Mouse (Mus musculus): ENCODE results near the gene Gm20696.

Gm20696 gene

GRCm38 (mm10) chr6:99666318-99667171 lies at the start of gene Gm20696, which contains the start of gene Eif4e3:
Gm20696 (minus strand) TSS chr6:99666797.
Eif4e3 (minus strand) TSS chr6:99666771.
- DNase-seq (ENCODE audit: low spot score in 2 of 2): peak in 1 of 2 experiments; percentile 24

- no peak for DNase-seq (ENCODE audit: low spot score in 2 of 2)
Observed at GRCm38 (mm10) chr6:99715913-99716312, 49.3 kb upstream of the Gm20696 start.

- DNase-seq (ENCODE audit: low spot score in 2 of 2): no peak
Observed at GRCm38 (mm10) chr6:99715191-99715590, 48.6 kb upstream of the Gm20696 start.

GRCm38 (mm10) chr6:99713256-99713655 lies 46.7 kb upstream of the Gm20696 start:
- no peak for DNase-seq (ENCODE audit: low spot score in 2 of 2)

- no peak for DNase-seq (ENCODE audit: low spot score in 2 of 2)
Observed at GRCm38 (mm10) chr6:99711576-99712101, 45.0 kb upstream of the Gm20696 start.

GRCm38 (mm10) chr6:99700484-99700883 lies 33.9 kb upstream of the Gm20696 start:
- DNase-seq (ENCODE audit: low spot score in 2 of 2): no peak

- peak in 1 of 2 experiments; percentile 19 for DNase-seq (ENCODE audit: low spot score in 2 of 2)
Observed at GRCm38 (mm10) chr6:99692916-99693841, 26.6 kb upstream of the Gm20696 start.

GRCm38 (mm10) chr6:99692206-99692915 lies 25.8 kb upstream of the Gm20696 start, which contains the start of gene Gpr27:
Gpr27 (plus strand) TSS chr6:99692679.
- peak in 1 of 2 experiments; percentile 19 for DNase-seq (ENCODE audit: low spot score in 2 of 2)

GRCm38 (mm10) chr6:99691666-99692205 lies 25.1 kb upstream of the Gm20696 start:
- no peak for DNase-seq (ENCODE audit: low spot score in 2 of 2)

- no peak for DNase-seq (ENCODE audit: low spot score in 2 of 2)
Observed at GRCm38 (mm10) chr6:99688513-99688912, 21.9 kb upstream of the Gm20696 start.

GRCm38 (mm10) chr6:99684899-99685298 lies 18.3 kb upstream of the Gm20696 start:
- DNase-seq (ENCODE audit: low spot score in 2 of 2): no peak

- no peak for DNase-seq (ENCODE audit: low spot score in 2 of 2)
Observed at GRCm38 (mm10) chr6:99683974-99684373, 17.4 kb upstream of the Gm20696 start.

GRCm38 (mm10) chr6:99678108-99678507 lies 11.5 kb upstream of the Gm20696 start:
- no peak for DNase-seq (ENCODE audit: low spot score in 2 of 2)

- DNase-seq (ENCODE audit: low spot score in 2 of 2): no peak
Observed at GRCm38 (mm10) chr6:99677325-99677724, 10.7 kb upstream of the Gm20696 start.

GRCm38 (mm10) chr6:99674482-99674881 lies 7.9 kb upstream of the Gm20696 start:
- DNase-seq (ENCODE audit: low spot score in 2 of 2): no peak

- DNase-seq (ENCODE audit: low spot score in 2 of 2): no peak
Observed at GRCm38 (mm10) chr6:99671768-99672167, 5.2 kb upstream of the Gm20696 start.

- peak in 1 of 2 experiments; percentile 75 for DNase-seq (ENCODE audit: low spot score in 2 of 2)
Observed at GRCm38 (mm10) chr6:99670481-99671119, 4.0 kb upstream of the Gm20696 start.

GRCm38 (mm10) chr6:99669481-99670325 lies 3.1 kb upstream of the Gm20696 start:
- DNase-seq (ENCODE audit: low spot score in 2 of 2): peak; percentile 80

GRCm38 (mm10) chr6:99667290-99667689 lies 693 bp upstream of the Gm20696 start:
- no peak for DNase-seq (ENCODE audit: low spot score in 2 of 2)
